Mouse (Mus musculus) heart, embryonic 16.5 days (tissue): Measurements from ENCODE around the gene Heatr1. TPM values are rescaled to one million over a fixed set of nuclear protein-coding genes. Genes with fewer than 3 reads are reported as not detected.

ENCODE experiments used
- ATAC-seq: fragments of 200-750 bp; cut with Nextera tagmentation; replicated peaks from 2 replicates; pipeline ENCODE4 v1.8.0; 2017; ENCODE audit warnings: moderate number of reproducible peaks; ENCODE audit not compliant: insufficient read depth, low FRiP score; ENCODE audit errors: extremely low read depth
- H3K27ac ChIP-seq: fragments of 300-500 bp; sonication (generic); 2 replicates; pipeline ENCODE4 v1.5.1; 2014; ENCODE audit warnings: mild to moderate bottlenecking, low read length, control low read depth, moderate library complexity
- H3K27me3 ChIP-seq: fragments of 300-500 bp; sonication (generic); 2 replicates; pipeline ENCODE4 v1.6.1; 2014; ENCODE audit warnings: low read length, mixed read lengths; ENCODE audit not compliant: control insufficient read depth, insufficient read depth
- H3K36me3 ChIP-seq: fragments of 300-500 bp; sonication (generic); 2 replicates; pipeline ENCODE4 v1.6.1; 2014; ENCODE audit not compliant: control insufficient read depth, insufficient read depth
- H3K4me1 ChIP-seq: fragments of 300-500 bp; sonication (generic); 2 replicates; pipeline ENCODE4 v1.6.1; 2014; ENCODE audit warnings: low read length, mixed read lengths; ENCODE audit not compliant: control insufficient read depth, insufficient read depth
- H3K4me2 ChIP-seq: fragments of 300-500 bp; sonication (generic); 2 replicates; pipeline ENCODE4 v1.6.1; 2014; ENCODE audit warnings: low read depth, mild to moderate bottlenecking, control low read depth, low read length
- H3K4me3 ChIP-seq: fragments of 300-500 bp; sonication (generic); 2 replicates; pipeline ENCODE4 v1.5.1; 2014; ENCODE audit warnings: mild to moderate bottlenecking, control low read depth, low read length
- H3K9ac ChIP-seq: fragments of 300-500 bp; sonication (generic); 2 replicates; pipeline ENCODE4 v1.6.1; 2014; ENCODE audit warnings: low read length, control low read depth
- H3K9me3 ChIP-seq: fragments of 300-500 bp; sonication (generic); replicated peaks from 2 replicates; pipeline ENCODE4 v1.6.1; 2016; ENCODE audit warnings: low read length; ENCODE audit not compliant: control insufficient read depth
- WGBS: fragments of 180-500 bp; shearing (Covaris S2); extraction: QIAGEN DNeasy Blood & Tissue Kit; methylation state at CpG from one replicate; pipeline ENCODE4 v1.1.7; 2014; 5-methylcytosine and 5-hydroxymethylcytosine counted together
- polyA plus RNA-seq: library from polyadenylated mRNA; unstranded; fragments of >200 nt; fragmentation: Nextera tagmentation; extraction: Ambion mirVana; gene quantifications from 2 replicates; pipeline ENCODE4 v1.2.1, GENCODE M21; 2015

The Heatr1 gene
- polyA plus RNA-seq: 8.4 and 8.6 TPM in 2 replicates

DNA sequence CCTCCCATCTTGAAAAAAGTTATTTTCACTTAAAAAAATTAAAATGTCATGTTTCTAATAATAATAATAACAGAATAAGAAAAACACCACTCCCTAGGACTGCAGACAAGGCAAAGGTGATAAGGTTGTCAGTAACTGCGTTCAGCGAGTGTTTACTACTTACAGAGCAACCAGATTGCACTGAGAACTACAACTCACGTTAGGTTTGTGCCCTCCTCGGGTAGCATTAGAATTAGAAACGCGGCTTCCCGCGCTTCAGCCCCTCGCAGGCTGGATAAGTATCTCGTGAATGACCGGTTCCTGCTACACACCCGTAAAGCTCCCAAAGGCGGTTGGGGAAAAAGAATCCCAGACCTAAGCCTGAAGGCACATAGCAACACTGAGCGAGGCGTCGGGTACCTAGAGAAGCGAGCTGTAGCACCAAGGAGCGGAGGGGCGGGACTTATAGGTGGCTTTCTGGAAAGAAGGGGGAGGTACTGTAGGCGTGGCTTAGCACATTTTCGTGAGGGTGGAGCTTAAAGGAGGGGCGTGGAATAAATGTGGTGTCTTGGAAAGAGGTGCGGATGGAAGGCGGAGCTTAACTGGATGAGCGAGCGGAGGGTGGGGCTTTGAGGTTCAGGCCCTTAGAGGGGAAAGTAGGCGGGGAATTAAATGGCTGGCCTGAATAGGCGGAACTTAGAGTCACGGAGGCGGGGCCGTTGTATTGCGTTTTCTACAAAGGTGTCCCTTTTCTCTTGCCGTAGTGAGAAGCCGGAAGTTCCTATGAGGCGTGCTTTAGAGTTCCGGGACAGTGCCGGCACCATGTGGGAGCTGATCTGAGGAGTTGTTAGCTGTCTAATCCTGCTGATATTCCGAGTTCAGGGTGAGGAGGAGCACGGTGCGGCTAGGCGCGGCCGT, at the start of gene Heatr1:
Heatr1 (plus strand) TSS at position 419 of the 897 bp plus-strand sequence.
- peak within 1 kb of the TSS; percentile 79 for H3K9ac ChIP-seq
- ATAC-seq: peak; percentile 96
- peak within 1 kb of the TSS; percentile 83 for H3K27ac ChIP-seq
- WGBS: under 1% methylated on average over 43 of the region's 43 CpGs
- H3K27me3 ChIP-seq: no peaks in the 10 kb centered on the region
- H3K9me3 ChIP-seq: no peaks in the 10 kb centered on the region
- H3K4me3 ChIP-seq: peak within 1 kb of the TSS; percentile 100
- H3K4me2 ChIP-seq: peak within 1 kb of the TSS; percentile 100
- H3K36me3 ChIP-seq: no peaks in the 10 kb centered on the region; the same call in 1 of the 2 replicates
- peaks cover 9% of the 10 kb centered on the region for H3K4me1 ChIP-seq

- Histone ChIP-seq H3K4me1 (peaks cover 1% of the 10 kb centered on the region; the same call in 1 of the 2 replicates), H3K4me3 (no peak overlapping the region), H3K27me3 (no peaks in the 10 kb centered on the region), H3K4me2 (no peak overlapping the region), H3K36me3 (no peaks in the 10 kb centered on the region), H3K27ac (no peak overlapping the region), H3K9ac (no peak overlapping the region), H3K9me3 (no peaks in the 10 kb centered on the region)
- 54% methylated on average over 3 of the region's 3 CpGs for WGBS
- ATAC-seq: no peak
Measured at GRCm38 (mm10) chr13:12346837-12347236, 48.0 kb upstream of the Heatr1 start.

DNA sequence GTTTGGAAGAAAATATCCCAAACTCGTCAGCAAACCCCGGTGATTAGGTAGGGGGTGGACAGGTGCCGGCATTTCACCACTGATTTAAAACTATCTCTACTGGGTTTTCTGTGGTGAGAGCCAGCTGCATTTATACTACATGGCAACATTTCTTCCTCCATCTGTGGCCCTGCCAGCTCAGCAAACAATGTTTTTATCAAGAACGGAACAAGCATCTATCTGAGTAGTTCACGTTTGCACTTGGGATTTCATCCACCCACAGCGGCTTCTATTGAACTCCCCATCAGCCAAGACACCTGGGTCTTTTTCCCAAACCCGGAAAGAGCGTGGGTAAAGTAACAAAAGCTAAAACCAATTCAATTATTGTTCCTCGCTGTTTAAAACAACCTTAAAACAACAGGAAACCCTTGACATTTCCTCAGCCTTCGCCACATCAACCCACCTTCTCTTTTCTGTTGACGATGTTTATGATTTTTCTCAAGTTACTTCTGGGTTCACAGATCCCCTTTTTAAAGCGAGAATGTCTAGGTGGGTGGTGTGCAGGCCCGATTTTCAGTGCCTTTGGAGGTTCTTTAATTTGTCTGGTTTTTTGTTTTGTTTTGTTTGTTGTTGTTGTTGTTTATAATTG, 45.5 kb upstream of the Heatr1 start:
- no peak overlapping the region for H3K9ac ChIP-seq
- no peak overlapping the region for H3K4me2 ChIP-seq
- 56% methylated on average over 13 of the region's 13 CpGs for WGBS
- H3K27ac ChIP-seq: no peak overlapping the region
- no peaks in the 10 kb centered on the region for H3K27me3 ChIP-seq
- no peak for ATAC-seq
- H3K4me3 ChIP-seq: no peak overlapping the region
- H3K36me3 ChIP-seq: no peaks in the 10 kb centered on the region
- H3K9me3 ChIP-seq: no peaks in the 10 kb centered on the region
- no peaks in the 10 kb centered on the region for H3K4me1 ChIP-seq

DNA sequence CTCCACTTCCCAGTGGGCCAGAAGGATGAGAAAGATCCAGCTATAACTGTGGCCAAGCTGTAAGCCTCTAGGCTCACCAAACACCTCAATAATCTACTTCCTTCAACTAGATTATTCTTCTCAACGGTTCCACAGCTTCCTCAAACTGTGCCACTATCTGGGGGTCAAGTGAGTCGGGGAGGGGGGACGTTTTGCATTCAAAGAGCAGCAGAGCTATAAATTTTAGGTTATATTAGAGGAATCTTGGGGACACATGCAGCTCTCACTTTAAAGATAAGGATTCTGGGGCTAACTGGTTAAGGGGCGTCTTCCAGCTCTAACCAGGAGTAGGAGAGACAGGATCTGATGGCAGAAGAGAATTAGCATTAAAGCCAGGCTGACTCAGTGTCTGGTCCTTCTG, 38.6 kb upstream of the Heatr1 start:
- no peak for ATAC-seq
- no peak overlapping the region for H3K4me3 ChIP-seq
- peaks cover 4% of the 10 kb centered on the region for H3K4me1 ChIP-seq
- no peak overlapping the region for H3K4me2 ChIP-seq
- no peak overlapping the region for H3K9ac ChIP-seq
- WGBS: 56% methylated on average over 4 of the region's 4 CpGs
- no peaks in the 10 kb centered on the region for H3K36me3 ChIP-seq
- no peaks in the 10 kb centered on the region for H3K9me3 ChIP-seq
- no peak overlapping the region for H3K27ac ChIP-seq
- no peaks in the 10 kb centered on the region; the same call in 1 of the 2 replicates for H3K27me3 ChIP-seq

GRCm38 (mm10) chr13:12357554-12357953, 37.3 kb upstream of the Heatr1 start:
- Histone ChIP-seq H3K27ac (no peak overlapping the region), H3K4me2 (no peak overlapping the region), H3K27me3 (no peaks in the 10 kb centered on the region; the same call in 1 of the 2 replicates), H3K9me3 (no peaks in the 10 kb centered on the region), H3K9ac (no peak overlapping the region), H3K36me3 (no peaks in the 10 kb centered on the region), H3K4me1 (peaks cover 11% of the 10 kb centered on the region), H3K4me3 (no peak overlapping the region)
- no peak for ATAC-seq
- WGBS: 59% methylated on average over 5 of the region's 5 CpGs

GRCm38 (mm10) chr13:12361486-12361885, 33.3 kb upstream of the Heatr1 start:
- ATAC-seq: peak; percentile 75
- H3K4me1 ChIP-seq: peaks cover 11% of the 10 kb centered on the region
- peaks cover 3% of the 10 kb centered on the region; the same call in 1 of the 2 replicates for H3K9me3 ChIP-seq
- H3K9ac ChIP-seq: no peak overlapping the region
- peak overlapping the region; percentile 72 for H3K27ac ChIP-seq
- no peaks in the 10 kb centered on the region for H3K36me3 ChIP-seq
- 51% methylated on average over 4 of the region's 4 CpGs for WGBS
- H3K27me3 ChIP-seq: no peaks in the 10 kb centered on the region
- no peak overlapping the region for H3K4me2 ChIP-seq
- H3K4me3 ChIP-seq: no peak overlapping the region

- H3K36me3 ChIP-seq: no peaks in the 10 kb centered on the region
- H3K4me1 ChIP-seq: peaks cover 14% of the 10 kb centered on the region
- peak; percentile 78 for ATAC-seq
- H3K9me3 ChIP-seq: no peaks in the 10 kb centered on the region
- H3K27ac ChIP-seq: peak overlapping the region; percentile 98
- peak overlapping the region; percentile 66 for H3K4me2 ChIP-seq
- no peaks in the 10 kb centered on the region for H3K27me3 ChIP-seq
- H3K4me3 ChIP-seq: peak overlapping the region; percentile 37
- H3K9ac ChIP-seq: peak overlapping the region; percentile 73
- WGBS: 18% methylated on average over 8 of the region's 8 CpGs
Measured at GRCm38 (mm10) chr13:12369041-12369621, 25.7 kb upstream of the Heatr1 start.

DNA sequence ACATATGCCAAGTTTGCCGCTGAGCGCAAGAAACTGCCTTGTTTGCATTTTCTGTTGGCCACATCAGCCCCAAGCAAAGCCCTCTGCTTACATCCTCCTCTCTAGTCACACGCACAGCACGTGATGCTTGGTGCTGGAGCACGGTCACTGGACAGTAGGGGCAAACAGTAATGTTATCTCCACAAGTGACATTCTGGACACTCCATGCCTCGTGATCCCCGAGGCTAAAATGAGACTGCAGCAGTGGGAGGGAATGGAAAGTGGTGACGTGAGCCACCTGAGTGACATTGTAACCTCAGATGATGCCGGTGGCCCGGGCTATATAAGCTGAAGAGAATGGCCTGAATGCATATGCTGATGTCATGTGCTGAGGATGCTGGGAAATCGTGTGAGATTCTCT, 24.9 kb upstream of the Heatr1 start:
- ATAC-seq: peak; percentile 91
- Histone ChIP-seq H3K4me3 (peak overlapping the region; percentile 37), H3K4me2 (peak overlapping the region; percentile 66), H3K9ac (peak overlapping the region; percentile 73), H3K27me3 (no peaks in the 10 kb centered on the region), H3K27ac (peak overlapping the region; percentile 98), H3K9me3 (peaks cover 4% of the 10 kb centered on the region; the same call in 1 of the 2 replicates), H3K36me3 (no peaks in the 10 kb centered on the region), H3K4me1 (peaks cover 14% of the 10 kb centered on the region)
- WGBS: 35% methylated on average over 11 of the region's 11 CpGs
